Mouse (Mus musculus): ENCODE results near the gene Gm13124. TPM values are rescaled to one million over a fixed set of nuclear protein-coding genes. Genes with fewer than 3 reads are reported as not detected.

Gm13124 gene
- not detected in 2 replicates for polyA plus RNA-seq (2012)

GRCm38 (mm10) chr4:144565034-144565433 is at the start of gene Gm13124:
Gene Gm13124 (minus strand): TSS chr4:144565134.
- TF ChIP-seq GATA1 (IDR thresholded peaks at IDR 0.05; ENCODE audit: low read length): no peak

GRCm38 (mm10) chr4:144614586-144614985 is 49.7 kb upstream of the Gm13124 start:
- no peak for TF ChIP-seq GATA1 (IDR thresholded peaks at IDR 0.05; ENCODE audit: low read length)

- no peak for TF ChIP-seq GATA1 (IDR thresholded peaks at IDR 0.05; ENCODE audit: low read length)
Measured at GRCm38 (mm10) chr4:144613407-144613806, 48.5 kb upstream of the Gm13124 start, which contains the start of gene Aadacl4. Gene Aadacl4 (plus strand): TSS chr4:144613707.

GRCm38 (mm10) chr4:144592790-144593189 is 27.9 kb upstream of the Gm13124 start:
- TF ChIP-seq GATA1 (IDR thresholded peaks at IDR 0.05; ENCODE audit: low read length): no peak

GRCm38 (mm10) chr4:144567752-144568151 is 2.8 kb upstream of the Gm13124 start:
- no peak for TF ChIP-seq GATA1 (IDR thresholded peaks at IDR 0.05; ENCODE audit: low read length)

- TF ChIP-seq GATA1 (IDR thresholded peaks at IDR 0.05; ENCODE audit: low read length): no peak
Measured at GRCm38 (mm10) chr4:144561205-144561604, 3.7 kb downstream of the Gm13124 start.

- no peak for TF ChIP-seq GATA1 (IDR thresholded peaks at IDR 0.05; ENCODE audit: low read length)
Measured at GRCm38 (mm10) chr4:144559792-144560191, 5.1 kb downstream of the Gm13124 start.

- no peak for TF ChIP-seq GATA1 (IDR thresholded peaks at IDR 0.05; ENCODE audit: low read length)
Measured at GRCm38 (mm10) chr4:144551156-144551555, 13.8 kb downstream of the Gm13124 start.

- TF ChIP-seq GATA1 (IDR thresholded peaks at IDR 0.05; ENCODE audit: low read length): no peak
Measured at GRCm38 (mm10) chr4:144544689-144545088, 20.2 kb downstream of the Gm13124 start.

- TF ChIP-seq GATA1 (IDR thresholded peaks at IDR 0.05; ENCODE audit: low read length): no peak
Measured at GRCm38 (mm10) chr4:144519522-144519921, 45.4 kb downstream of the Gm13124 start, which contains the start of gene 9430007A20Rik. Gene 9430007A20Rik (plus strand): TSS chr4:144519822.

- no peak for TF ChIP-seq GATA1 (IDR thresholded peaks at IDR 0.05; ENCODE audit: low read length)
Measured at GRCm38 (mm10) chr4:144506518-144506917, 58.4 kb downstream of the Gm13124 start.

Other genes with a start within 250 kb of the Gm13124 start
- gene Gm13128, start 234.9 kb downstream of the Gm13124 start, polyA plus RNA-seq (2012): not detected in 2 replicates
- not detected in 2 replicates for gene Gm13119, start 207.2 kb downstream of the Gm13124 start, polyA plus RNA-seq (2012)
- not detected in 2 replicates for gene Pramef20, start 187.2 kb downstream of the Gm13124 start, polyA plus RNA-seq (2012)
- not detected in 2 replicates for gene Pramef12, start 156.7 kb downstream of the Gm13124 start, polyA plus RNA-seq (2012)
- not detected in 2 replicates for gene 1700012P22Rik, start 126.4 kb downstream of the Gm13124 start, polyA plus RNA-seq (2012)
- not detected in 2 replicates for gene Gm9944, start 111.8 kb downstream of the Gm13124 start, polyA plus RNA-seq (2012)
- gene Aadacl3, start 101.4 kb downstream of the Gm13124 start, polyA plus RNA-seq (2012): not detected in 2 replicates
- gene 9430007A20Rik, start 45.3 kb downstream of the Gm13124 start, polyA plus RNA-seq (2012): not detected in 2 replicates
- gene Aadacl4, start 48.6 kb upstream of the Gm13124 start, polyA plus RNA-seq (2012): not detected in 2 replicates
- not detected in 2 replicates for gene Gm436, start 121.2 kb upstream of the Gm13124 start, polyA plus RNA-seq (2012)
- gene Gm13178, start 156.3 kb upstream of the Gm13124 start, polyA plus RNA-seq (2012): not detected in 2 replicates
- gene Gm438, start 221.4 kb upstream of the Gm13124 start, polyA plus RNA-seq (2012): not detected in 2 replicates

Measured in G1E-ER4 (cell line).